Mouse (Mus musculus) embryo, embryonic 9.5 days (tissue): ENCODE data around the gene Npas2.
A peak's percentile ranks its signal among the peaks of the same experiment; 100 is the strongest.

Experiments
- DNase-seq: peaks from one replicate; pipeline ENCODE4 v3.0.0-alpha.2; 2017; ENCODE audit errors: extremely low spot score

Gene Npas2

DNA sequence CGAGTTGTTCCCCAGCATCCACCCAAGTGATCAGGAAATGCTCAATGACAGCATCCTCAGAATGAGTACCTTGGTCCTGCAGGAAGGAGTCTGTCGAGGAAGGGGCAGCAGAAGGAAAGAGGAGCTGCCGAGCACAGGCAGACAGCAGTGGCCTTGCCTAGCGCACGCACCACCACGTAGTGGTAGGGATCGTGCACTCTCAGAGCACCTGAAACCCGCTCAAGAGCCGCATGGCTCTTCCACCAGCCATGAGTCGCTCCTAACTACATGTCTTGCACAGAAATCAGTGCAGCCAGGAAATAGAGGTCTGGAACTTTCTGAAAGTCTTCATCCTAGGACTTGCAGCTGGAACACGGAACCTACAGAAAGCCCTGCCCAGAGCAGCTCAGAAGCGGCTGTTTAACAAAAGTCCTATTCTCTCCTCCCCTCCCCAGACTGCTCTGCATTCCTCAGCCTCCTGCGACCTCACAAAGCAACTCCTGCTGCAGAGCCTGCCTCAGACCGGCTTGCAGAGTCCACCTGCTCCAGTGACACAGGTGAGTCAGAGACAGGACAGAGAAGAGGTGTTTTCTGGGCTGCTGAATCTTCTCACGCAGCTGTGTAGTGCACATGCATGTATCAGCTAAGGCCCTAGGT lies 142.1 kb downstream of the Npas2 start:
- peak; percentile 8 for DNase-seq

DNA sequence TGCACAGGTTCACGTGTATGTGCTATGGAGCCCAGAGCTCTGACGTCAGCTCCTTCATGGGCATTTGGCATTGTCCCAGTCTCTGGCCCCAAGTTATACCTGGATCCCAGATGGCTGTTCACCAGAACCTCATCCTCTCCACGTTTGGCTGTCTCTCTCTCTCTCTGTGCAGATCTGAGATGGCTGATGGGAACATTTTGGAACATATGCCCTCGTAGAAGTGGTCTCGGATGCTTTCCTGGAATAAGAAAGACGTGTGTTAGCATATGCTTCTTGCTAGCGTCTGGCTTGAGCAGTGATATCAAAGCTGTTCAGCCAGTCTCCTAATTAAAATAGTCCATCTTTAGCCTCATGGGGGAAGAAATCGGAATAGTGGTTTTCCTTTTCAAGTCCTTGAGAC lies 143.3 kb downstream of the Npas2 start:
- DNase-seq = no peak

DNA sequence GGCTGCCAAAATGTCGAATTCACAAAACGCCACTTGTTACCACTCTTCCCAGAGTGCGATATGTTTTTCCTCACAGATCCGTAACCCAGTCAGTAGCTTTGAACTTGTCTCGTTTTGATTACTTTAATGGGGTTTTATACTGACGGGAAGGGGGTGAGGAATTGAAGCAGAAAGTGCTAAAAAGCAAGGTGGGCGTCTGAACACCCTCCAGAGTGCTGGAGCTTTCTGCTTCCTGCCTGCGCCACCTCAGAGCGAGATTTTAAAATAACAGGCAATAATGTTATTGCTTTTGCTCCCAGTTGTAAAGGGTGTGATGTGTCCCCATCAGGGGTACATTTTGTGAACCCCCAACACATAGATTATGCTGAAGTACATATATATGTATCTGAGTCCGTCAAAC lies 145.3 kb downstream of the Npas2 start:
- no peak for DNase-seq

DNA sequence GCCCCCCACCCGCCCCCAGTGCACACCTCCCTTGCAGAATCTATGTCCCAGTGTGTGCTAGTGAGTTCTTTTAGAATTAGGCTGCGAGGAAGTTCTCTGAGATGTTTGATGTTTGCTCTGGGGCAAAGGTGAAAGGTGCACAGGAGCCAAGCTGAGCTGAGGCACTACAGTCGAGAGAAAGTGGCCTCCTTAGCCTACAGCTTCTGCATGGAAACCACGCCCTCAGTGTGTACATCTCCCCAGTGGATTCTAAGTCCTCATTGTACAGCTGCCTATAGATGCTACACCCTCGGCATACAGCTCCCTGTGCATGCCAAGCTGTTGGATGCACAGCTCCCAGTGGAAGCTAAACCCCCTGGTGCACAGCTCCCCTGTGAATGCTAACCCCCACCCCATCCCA lies 145.9 kb downstream of the Npas2 start:
- no peak for DNase-seq

DNA sequence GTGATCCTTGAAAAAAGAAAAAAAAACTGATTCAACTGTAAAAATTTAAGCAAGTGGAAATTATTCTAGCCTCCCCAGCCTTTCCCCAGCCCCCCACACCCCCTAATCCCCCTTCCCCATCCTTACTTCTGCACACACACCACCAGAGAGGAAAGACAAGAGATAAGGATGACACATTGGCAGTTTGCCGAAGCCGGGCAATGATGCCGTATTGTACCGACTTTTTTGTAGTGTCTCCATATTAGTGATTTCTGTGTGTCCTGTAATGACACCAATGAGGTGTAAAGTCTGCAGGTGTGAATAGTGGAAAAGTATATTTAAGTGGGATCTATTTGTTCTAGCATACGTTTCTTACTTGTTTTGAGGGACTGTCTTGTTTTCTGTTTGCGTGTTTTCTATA lies 146.6 kb downstream of the Npas2 start:
- no peak for DNase-seq

DNA sequence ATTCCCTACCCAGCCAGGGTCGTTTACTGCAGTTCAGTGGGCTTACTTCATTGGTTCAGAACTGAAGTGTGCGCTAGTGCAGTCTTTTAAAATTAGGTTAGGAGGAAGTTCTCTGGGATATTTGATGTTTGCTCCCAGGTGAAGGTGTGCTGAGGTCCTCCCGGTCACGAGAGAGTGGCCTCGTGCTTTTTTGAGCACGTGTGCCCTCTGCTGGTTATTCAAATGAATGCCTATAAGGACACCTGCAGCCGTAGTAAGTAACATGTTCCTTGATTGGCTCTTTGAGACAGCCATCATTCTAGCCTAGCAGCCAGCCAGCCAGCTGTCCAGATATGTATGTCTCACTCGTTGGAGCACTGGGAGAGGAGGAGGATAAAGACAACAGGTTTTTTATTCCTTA lies 147.1 kb downstream of the Npas2 start:
- peak; percentile 39 for DNase-seq

DNA sequence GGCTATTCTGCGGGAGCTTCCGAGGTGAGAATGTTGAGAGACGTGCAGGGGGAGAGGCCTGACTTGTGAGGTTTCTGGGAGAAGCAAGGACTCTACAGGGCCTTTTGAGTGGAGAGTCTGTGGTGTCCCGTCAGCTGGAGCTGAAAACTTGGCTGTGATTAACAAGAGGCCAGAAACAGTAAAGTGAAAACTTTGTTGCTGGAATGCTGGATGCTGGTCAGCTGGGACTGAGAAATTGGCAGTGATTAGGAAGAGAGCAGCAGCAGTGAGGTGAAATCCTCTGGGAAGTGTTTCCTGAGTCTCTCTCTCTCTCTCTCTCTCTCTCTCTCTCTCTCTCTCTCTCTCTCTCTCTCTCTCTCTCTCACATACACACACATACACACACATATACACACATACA lies 148.3 kb downstream of the Npas2 start:
- no peak for DNase-seq

DNA sequence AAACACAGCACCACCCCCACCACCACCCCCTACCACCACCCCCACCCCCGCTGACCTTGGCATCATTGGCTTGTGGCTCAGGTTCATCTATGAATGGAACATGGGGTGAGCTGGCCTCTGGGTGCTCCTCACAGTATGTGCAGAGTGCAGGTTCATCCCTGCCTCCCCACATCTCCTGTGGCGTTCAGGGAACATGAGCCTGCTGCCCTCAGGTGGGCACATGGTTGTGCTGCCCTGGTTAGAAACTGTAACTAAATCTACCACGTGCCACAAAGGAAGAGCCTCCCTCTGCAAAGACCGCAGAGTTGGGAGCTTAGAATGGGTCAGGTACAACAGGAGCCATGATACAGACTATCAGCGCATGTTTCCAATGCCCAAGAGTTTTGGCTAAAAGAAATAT lies 149.7 kb downstream of the Npas2 start:
- DNase-seq = no peak

DNA sequence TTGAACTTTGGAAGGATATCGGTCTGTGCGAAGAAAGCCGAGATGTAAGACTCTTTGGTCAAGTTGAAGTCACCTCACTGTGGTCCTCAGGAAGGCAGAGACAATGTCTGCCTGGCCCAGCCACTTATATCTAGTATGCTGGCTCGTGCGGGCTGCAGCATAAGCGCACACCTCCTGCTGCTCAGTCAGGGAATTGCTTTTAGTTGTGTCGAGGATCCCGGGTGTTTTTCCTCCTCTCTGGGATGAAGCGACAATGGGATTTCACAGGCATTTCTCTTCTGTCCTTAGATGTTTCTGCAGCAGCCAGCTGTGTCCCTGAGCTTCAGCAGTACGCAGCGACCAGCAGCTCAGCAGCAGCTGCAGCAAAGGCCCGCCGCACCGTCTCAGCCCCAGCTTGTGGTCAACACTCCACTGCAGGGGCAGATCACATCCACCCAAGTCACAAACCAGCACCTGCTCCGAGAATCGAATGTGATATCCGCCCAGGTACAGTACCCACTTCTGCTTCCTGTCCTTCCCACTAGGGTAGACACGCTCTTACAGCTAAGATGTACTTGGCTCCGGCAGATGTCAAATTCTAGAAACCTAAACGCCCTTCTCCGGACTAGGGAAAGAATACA lies 151.6 kb downstream of the Npas2 start:
- no peak for DNase-seq

DNA sequence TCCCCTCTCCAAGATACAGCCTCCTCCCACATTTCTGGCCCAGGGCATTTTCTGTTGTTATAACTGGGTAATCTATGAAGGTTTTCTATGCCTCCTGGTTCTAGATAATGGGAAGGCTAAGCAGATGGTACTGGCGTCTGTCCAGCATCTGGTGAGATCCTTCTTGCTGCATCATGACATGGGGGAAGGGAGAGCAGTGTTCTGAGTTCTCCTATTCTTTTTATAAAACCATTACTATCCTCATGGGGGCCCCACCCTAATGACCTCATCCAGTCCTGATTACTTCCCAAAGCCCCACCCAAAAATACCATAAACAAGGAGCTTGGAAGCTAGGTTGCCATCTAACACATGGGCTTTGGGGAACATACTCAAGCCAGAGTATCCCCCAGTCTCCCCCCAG lies 155.5 kb downstream of the Npas2 start:
- no peak for DNase-seq

DNA sequence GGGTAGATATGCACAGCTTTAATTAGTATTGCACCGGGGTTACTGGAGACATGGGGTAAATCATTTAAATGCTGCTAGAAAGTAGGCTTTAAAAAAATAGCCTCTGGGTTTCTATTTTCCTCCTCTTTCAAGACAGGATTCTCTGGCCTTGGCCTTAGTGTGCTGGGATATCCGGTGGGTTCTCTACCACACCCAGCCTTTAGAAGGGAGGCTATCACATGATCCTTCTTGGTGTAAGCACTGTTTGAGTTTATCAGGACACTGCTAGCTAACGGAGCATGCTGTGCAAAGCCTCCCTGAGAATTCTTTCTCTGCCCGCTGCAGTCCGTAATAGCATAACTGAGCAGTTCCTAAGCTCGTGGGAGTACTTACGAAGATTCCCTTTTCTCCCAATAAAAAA lies 155.9 kb downstream of the Npas2 start:
- no peak for DNase-seq

DNA sequence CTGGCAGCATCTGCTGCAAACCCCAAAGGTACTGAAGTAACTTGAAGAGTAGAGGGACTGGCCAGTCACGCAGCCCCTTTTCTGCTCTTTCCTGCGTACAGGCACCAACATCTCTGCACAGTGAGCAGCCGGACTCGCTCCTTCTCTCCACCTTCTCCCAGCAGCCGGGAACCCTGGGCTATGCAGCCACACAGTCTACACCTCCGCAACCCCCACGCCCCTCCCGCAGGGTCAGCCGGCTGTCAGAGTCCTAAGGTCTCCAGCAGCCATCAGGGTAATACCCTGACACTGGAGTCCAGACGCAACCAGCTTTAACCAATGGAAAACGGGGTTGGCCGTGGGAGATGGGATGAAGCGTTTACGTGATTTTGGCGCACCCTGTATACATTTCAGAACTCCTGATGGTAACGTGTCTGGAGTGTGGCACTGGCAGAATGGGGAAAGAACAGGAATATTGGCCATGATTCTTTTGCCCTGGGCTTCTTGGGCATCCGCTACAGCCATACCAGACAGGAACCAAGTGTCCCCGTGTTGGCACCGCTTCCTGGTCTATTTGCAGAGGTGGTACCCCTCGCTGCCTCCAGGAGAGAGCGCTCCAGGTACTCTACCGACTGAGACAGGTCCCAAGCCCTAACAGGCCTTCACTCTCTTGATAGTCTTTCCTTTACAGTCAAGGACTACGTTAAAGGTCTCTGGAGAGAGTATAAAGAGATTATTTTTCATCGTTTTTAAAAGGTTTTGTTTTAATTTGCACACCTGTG lies 168.4 kb downstream of the Npas2 start:
- no peak for DNase-seq

DNA sequence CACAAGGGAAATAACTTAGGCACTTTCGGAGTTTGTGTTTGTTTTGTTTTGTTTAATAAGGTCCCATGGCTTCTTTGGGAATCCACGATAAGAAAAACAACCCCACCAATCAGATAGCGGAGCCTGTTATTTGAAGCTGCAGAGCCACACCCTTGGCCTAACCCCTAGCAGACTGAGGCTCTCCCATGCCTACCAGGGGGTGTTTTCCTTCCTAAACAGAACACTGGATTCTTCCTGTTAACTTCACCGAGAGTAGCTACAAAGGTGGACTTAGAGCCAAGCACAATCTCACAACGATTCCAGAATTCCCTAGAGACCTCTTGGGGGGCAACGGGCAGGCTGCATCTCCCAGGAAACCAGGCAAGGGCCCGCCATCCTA lies 169.0 kb downstream of the Npas2 start:
- DNase-seq = no peak

DNA sequence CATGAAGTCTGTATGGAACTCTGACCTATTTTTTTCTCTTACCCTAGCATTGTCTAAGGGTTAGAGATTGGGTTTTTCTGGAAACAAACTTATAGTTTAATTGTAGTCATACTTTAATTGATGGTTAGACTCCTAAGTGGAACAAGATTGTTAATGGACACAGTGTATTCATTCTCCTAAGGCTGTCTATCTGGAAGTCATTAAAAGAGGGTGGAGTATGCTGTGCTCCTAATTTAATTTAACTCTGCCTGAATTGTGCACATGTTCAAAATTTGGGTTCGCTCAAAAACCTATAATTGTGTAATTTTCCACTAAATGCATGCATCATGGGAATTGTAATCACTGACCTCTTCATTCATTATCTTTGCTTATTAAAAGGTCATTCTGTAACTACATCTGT lies 172.0 kb downstream of the Npas2 start:
- no peak for DNase-seq

DNA sequence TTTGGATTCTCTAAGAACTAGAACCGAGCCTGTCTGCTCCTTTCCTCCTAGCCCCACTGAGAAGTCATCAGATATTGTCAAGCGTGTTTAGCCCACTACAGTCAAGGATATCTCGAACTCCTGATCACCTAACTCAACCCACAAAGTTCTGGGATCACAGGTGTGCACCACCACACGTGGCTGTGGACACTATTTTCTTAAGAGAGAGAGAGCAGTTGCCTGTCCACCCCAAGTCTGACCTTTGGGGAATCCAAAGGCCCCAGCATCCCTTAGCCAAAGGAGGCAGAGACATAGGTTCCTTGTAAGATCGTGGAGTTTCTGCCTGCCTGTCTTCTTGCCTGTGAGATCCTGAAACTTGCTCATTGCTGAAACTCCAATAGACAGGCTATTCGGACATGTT lies 173.5 kb downstream of the Npas2 start:
- no peak for DNase-seq

DNA sequence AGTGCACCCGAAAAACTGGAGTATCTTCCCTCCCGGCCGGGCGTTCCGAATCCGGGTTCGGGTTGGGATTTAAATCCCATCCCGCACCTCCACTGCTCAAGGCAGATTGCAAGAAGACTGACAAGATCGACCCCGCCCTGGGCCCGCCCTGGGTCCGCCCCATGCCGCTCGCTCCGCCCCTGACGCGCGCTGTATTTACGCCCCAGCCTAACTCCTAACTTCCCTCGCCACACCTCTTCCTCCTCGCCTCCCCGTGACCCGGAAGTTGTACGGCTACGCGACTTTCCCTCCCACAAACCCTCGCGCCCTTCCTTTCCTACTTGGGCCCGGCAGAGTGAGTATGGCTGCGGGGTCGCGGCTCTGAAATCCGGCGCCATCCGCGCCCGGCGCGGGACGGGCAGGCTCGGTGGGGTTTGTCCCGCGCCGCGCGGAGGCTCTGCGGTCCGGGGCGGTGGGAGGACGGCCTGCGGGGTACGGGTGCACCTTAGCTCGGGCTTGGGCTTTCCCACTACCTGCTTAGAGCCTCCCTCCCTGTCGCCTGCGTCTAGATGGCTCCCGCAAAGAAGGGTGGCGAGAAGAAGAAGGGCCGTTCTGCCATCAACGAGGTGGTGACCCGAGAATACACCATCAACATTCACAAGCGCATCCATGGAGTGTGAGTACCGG lies 174.2 kb downstream of the Npas2 start, which contains the start of gene Rpl31:
TSS of gene Rpl31 (plus strand) at position 242 of the 666 bp plus-strand sequence.
- peak; percentile 98 for DNase-seq

DNA sequence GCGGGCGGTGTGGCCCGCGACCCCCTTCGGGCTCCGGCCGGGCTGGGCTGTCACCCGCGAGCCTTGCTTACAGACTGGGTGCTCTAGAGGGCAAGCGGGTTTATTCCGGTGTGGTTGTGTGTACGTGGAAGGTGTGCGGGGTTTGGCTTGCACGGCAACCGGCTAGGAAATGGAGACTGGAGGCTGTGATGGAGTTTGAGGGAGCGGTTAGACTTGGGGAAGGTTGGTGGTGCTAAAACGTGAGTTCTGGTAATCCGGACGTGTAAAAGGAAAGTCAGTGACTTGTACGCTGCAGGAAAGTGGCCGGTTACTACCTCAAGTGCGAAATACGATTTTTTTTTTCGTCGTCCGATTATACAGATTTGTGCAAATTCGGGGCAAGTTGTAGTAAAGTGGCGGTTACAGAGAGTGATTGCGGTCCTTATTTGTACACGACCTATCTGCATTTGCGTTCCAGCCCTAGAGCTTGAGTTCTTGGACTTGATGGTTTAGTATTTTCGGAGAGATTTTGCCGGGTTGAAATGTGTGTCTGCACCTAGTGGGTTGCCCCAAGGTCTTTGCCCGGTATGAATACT lies 174.8 kb downstream of the Npas2 start:
- DNase-seq = no peak

DNA sequence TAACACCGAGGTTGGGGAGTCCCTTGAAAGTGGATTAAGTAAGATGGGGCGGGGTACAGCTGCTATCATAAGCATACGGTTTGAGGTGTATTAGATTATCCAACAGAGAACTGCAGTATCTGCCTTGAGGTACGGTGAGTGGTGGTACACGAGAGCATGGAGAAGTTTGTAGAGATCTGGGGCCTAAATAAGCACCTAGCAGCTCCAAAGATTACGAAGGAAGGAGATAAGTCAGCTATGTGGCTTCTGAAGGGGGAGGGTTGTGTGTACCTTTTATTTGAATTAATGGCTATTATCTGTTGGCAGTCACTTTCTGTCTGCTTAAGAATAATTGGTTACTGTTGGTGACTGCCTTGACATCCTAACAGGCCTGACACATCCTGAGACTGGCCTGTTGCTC lies 176.9 kb downstream of the Npas2 start:
- no peak for DNase-seq

DNA sequence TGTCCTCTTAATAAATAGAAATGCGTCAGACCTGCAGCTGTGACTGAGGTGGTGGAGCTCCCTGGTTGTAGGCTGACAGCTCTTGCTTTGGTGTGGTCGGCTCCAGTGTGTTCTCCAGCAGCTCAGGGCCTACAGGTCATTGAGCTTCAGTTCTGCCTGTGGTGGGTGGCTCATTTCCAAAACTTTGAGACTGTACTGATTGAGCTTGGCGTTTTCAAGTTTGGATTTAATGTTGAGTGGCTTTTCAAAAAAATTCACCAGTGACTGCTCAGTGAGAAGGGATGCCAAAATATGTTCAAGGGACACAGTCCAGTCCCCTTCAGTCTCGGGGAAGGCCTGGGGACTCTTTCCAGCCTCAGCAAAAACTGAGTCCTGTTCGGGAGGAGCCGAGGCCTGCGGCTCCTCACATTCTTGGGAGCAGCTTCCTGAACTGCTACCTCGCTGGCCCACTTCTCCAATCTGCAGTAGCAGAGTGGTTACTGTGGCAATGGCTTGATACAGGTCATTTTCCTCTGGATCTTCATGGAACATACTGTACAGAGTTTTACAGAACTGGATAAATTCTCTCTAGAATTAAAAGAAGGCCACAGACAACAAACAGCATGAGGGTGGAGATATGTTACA lies 178.8 kb downstream of the Npas2 start:
- no peak for DNase-seq

DNA sequence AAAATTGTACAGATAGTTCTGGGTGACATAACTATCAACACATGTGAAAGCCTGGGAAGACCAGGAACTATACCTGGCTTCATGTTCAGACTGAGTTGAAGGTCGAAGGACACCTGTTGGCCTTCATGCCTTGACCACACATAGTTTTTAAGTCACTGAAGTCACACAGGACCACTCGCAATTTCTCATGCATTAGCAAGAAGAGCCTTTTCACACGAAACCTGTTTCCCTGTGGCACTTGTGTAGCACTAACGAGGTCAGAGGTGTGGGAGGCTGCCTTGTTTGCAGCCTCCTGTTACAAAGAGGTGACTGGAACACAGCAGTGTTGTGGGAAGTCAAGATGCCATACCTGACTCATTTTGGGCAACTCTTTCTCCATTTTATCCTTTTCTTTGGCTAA lies 179.8 kb downstream of the Npas2 start:
- DNase-seq = peak; percentile 30

DNA sequence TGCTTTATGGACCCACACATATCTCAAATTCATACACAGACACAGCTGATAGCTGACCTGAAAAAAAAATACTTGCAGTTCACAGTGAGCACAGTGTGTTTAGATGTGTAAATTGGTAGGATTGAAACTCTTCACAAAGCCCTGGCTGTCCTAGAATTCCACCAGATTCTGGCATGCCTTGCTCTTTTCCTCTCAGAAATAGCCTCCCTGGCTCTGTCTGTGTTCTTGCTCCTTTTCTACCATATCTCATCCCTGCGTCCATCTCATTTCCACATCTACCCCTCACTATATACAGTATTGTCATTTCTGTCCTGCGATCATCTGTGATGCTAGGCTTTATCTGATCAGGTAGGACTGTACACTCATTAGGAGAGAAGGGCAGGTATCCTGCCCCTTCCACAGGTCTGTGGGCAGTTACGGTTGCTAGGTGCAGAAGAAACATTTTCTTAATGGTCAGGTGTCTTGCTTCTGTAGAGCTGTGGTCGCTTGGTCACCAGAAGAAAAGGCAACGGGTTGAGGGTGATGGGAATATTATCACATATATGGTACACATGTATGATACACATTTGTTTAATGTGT lies 180.8 kb downstream of the Npas2 start:
- DNase-seq = no peak

DNA sequence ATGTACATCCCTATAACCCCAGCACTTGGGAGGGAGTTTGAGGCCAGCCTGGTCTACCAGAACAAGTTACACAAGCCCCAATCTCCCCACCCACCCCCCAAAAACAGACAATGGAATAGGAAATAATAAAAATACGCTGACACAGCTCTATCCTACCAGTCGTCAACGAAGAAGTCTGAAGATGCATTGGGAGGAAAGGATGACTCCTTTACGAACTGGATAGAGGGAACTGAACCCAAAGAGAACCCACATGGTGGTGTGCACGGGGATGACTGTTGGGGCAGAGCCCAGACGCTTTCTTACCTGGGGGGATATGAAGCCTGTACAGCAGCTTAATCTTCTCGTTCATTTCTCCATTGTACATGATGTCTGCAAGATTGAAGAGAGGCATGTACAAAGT lies 182.6 kb downstream of the Npas2 start:
- no peak for DNase-seq
